Mouse (Mus musculus) ES-Bruce4 (cell line): Measurements from ENCODE around the gene Prima1.

ENCODE experiments used
- CTCF ChIP-seq: IDR thresholded peaks from one replicate; pipeline ENCODE4 v1.8.1; 2011; ENCODE audit warnings: low read depth, low read length
- EP300 ChIP-seq: IDR thresholded peaks from 2 replicates; pipeline ENCODE4 v1.6.1; 2011; ENCODE audit warnings: low read depth, low read length; ENCODE audit not compliant: insufficient read depth
- POLR2A ChIP-seq: IDR thresholded peaks from one replicate; pipeline ENCODE4 v1.8.1; 2011; ENCODE audit warnings: low read length; ENCODE audit not compliant: insufficient read depth

- TF ChIP-seq POLR2A (no peak), CTCF (no peak), EP300 (no peak)
These were observed 24.7 kb upstream of the Prima1 start for GRCm38 (mm10) chr12:103266605-103267004.
